9 mouse cellular contexts compared by ENCODE assay signal in the genomic region with DNA sequence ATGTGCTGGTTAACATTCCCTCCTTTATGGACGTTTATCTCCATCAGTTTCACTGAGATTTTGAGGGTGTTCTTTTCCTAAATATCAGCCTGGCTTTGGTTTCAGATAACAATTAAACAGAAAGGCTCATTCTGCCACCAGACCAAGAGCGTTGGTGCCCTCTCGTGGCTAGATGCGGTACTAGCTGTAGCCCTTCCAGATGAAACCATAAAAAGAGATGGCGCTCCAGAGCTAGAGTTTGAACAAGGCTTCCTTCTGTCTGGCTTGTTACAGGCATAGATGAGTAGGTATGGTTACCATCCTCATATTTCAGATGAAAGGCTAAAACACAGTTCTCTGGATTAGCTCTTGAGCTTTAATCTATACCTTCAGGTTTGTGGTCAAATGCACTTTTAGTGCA. TPM values are rescaled to one million over a fixed set of nuclear protein-coding genes. Genes with fewer than 3 reads are reported as not detected.
DNase-seq lines count a peak whose midpoint lies in the region; ATAC-seq and TF ChIP-seq lines count a peak whose summit lies in the region.
"Had no signal": no experiment of that assay in that cellular context is flagged by ENCODE, and none has a peak within 500 bp of the region (broad histone marks: within the 10 kb centered on the region; RNA-seq: fewer than 3 reads in every experiment).

No protein-coding gene starts in this region.

- peak; percentile 78 for DNase-seq in NIH3T3 (ENCODE audit: low read depth)
- DNase-seq in cerebellum, postnatal 14 days = peak; percentile 82 to 90
- peak; percentile 55 for DNase-seq in gastrocnemius, postnatal 14 days
- peak; percentile 56 for DNase-seq in layer of hippocampus, adult 9-11 months
- peak; percentile 84 for DNase-seq in lung, postnatal 36 days
- peak; percentile 87 for DNase-seq in right cerebral cortex, postnatal 4 days

- intact Hi-C loops in gastrocnemius, postnatal 14 days (cut with DNase I; ENCODE audit: low total_unique reads) = no loop called here

- no peak overlapping the region for H3K4me3 ChIP-seq in C2C12 (ENCODE audit: insufficient read depth, poor library complexity, severe bottlenecking)
- H3K4me3 ChIP-seq: limb, embryonic 12.5 days had no signal

- no peak overlapping the region for H3ac ChIP-seq in C2C12 (ENCODE audit: control insufficient read depth, insufficient read length, low read depth)

- no peaks in the 10 kb centered on the region for H3K27me3 ChIP-seq in C2C12 (ENCODE audit: control insufficient read depth, insufficient read depth, insufficient read length)

- TF ChIP-seq CTCF in C2C12 (IDR thresholded peaks at IDR 0.05; ENCODE audit: control insufficient read depth, insufficient read depth, insufficient read length) = peak; percentile 42

- H3K36me3 ChIP-seq in C2C12 (ENCODE audit: control insufficient read depth, insufficient read depth) = no peaks in the 10 kb centered on the region
- H3K36me3 ChIP-seq: limb, embryonic 12.5 days had no signal

- H3K79me3 ChIP-seq in C2C12 (ENCODE audit: low read depth) = no peaks in the 10 kb centered on the region

- H3K79me2 ChIP-seq in C2C12 (ENCODE audit: control insufficient read depth, insufficient read depth) = no peaks in the 10 kb centered on the region

- no peak for ATAC-seq in activated CD4-positive, CD25-positive, alpha-beta regulatory T cell, adult 4 months

TF ChIP-seq in C2C12, 6 proteins besides CTCF, POLR2A, EP300 and RAD21:
- TF ChIP-seq MYOD1 (IDR thresholded peaks at IDR 0.05; ENCODE audit: control insufficient read depth, insufficient read length, low read depth) = no peak
- no peak for TF ChIP-seq USF1 (IDR thresholded peaks at IDR 0.05; ENCODE audit: low read depth)
- no peak for TF ChIP-seq MYOG (IDR thresholded peaks at IDR 0.05; ENCODE audit: control insufficient read depth, extremely low read depth, insufficient read length)

RNA-seq across cellular contexts. Expression of gene Gabrq, which starts 5.4 kb away (rescaled TPM):
- polyA plus RNA-seq in C2C12 (2012; fragmentation: generic; extraction: Trizol) = not detected
- total RNA-seq in gastrocnemius, postnatal 14 days (2021) = under 1 TPM; 0.04 to 0.12 TPM
- polyA plus RNA-seq in activated CD4-positive, CD25-positive, alpha-beta regulatory T cell, adult 4 months (2017; shearing (Covaris generic)) = not detected
